Mouse (Mus musculus): ENCODE data around the gene Rpl23. TPM values are rescaled to one million over a fixed set of nuclear protein-coding genes. Genes with fewer than 3 reads are reported as not detected.

Gene Rpl23
- polyA plus RNA-seq, 1 experiment from 2014 or later = 409 TPM

DNA sequence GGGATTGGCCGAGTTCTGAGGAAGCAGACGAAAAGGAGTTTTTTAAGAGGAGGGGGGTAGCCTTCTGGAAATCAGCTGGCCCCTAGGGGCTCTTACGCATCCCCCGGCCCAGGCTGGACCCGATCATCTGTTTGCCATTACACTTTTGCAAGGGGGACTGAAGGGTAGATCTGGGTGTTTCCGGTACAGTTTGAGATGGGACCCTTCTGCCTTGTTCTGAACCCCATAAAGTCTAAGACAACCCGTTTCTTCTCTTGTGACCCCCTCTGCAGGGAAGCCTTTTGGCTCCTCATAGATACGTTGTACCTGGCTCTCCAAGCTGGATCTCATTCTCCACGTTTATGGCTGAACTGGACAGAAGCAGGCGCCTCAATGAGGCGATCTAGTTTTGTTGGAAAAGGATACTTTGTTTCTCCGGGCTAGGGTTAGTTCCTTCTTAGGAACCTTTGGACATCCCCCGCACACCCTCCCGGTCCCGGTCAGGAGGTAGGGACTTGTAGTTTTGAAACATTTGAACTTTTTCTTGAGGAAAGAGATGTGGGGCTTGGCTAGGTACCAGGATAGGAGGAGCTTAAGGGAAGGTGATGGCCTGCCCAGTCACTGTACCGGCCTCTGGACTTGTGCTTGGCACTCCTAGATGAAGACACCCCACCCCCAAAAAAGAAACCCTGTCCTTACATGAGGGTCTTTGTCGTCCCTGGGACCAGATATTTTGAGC, 18.6 kb upstream of the Rpl23 start:
- Histone ChIP-seq H3K36me3 (replicated peaks; ENCODE audit: insufficient read depth, low read length) (no peaks in the 10 kb centered on the region), H3K4me3 (ENCODE audit: low read depth, low read length) (peak overlapping the region; percentile 87), H3K9ac (replicated peaks) (peak overlapping the region; percentile 76), H3K9me3 (ENCODE audit: low read length) (no peaks in the 10 kb centered on the region), H3K4me1 (ENCODE audit: insufficient read depth) (peaks cover 38% of the 10 kb centered on the region), H3K27me3 (ENCODE audit: insufficient read depth, low read length) (no peaks in the 10 kb centered on the region), H3K27ac (ENCODE audit: low read depth) (peak overlapping the region; percentile 94), H3K4me2 (ENCODE audit: low read depth, low read length) (peak overlapping the region; percentile 95)
- DNase-seq = peak; percentile 32
- TF ChIP-seq CTCF (IDR thresholded peaks at IDR 0.05; ENCODE audit: low read depth) (no peak), EP300 (IDR thresholded peaks at IDR 0.05; ENCODE audit: low read depth) (no peak)
- 7% methylated on average over 17 of the region's 17 CpGs for WGBS (ENCODE audit: insufficient replicate concordance)
- ATAC-seq = no peak

- Histone ChIP-seq H3K4me1 (ENCODE audit: insufficient read depth) (peaks cover 31% of the 10 kb centered on the region), H3K36me3 (replicated peaks; ENCODE audit: insufficient read depth, low read length) (no peaks in the 10 kb centered on the region), H3K4me2 (ENCODE audit: low read depth, low read length) (peak overlapping the region; percentile 95), H3K27me3 (ENCODE audit: insufficient read depth, low read length) (no peaks in the 10 kb centered on the region), H3K9ac (replicated peaks) (peak overlapping the region; percentile 76), H3K27ac (ENCODE audit: low read depth) (peak overlapping the region; percentile 94), H3K9me3 (ENCODE audit: low read length) (no peaks in the 10 kb centered on the region), H3K4me3 (ENCODE audit: low read depth, low read length) (peak overlapping the region; percentile 87)
- WGBS (ENCODE audit: insufficient replicate concordance) = 5% methylated on average over 29 of the region's 43 CpGs
- TF ChIP-seq EP300 (IDR thresholded peaks at IDR 0.05; ENCODE audit: low read depth) = no peak; the same call in 1 of the 2 replicates
- no peak for TF ChIP-seq CTCF (IDR thresholded peaks at IDR 0.05; ENCODE audit: low read depth)
- ATAC-seq (peak; percentile 54), DNase-seq (peak; percentile 79)
Observed at GRCm38 (mm10) chr11:97799994-97800690, 17.9 kb upstream of the Rpl23 start.

GRCm38 (mm10) chr11:97799146-97799993, 17.1 kb upstream of the Rpl23 start:
- Histone ChIP-seq H3K27ac (ENCODE audit: low read depth) (peak overlapping the region; percentile 94), H3K4me3 (ENCODE audit: low read depth, low read length) (peak overlapping the region; percentile 87), H3K4me1 (ENCODE audit: insufficient read depth) (peaks cover 23% of the 10 kb centered on the region), H3K36me3 (replicated peaks; ENCODE audit: insufficient read depth, low read length) (no peaks in the 10 kb centered on the region), H3K9me3 (ENCODE audit: low read length) (no peaks in the 10 kb centered on the region), H3K9ac (replicated peaks) (peak overlapping the region; percentile 76), H3K4me2 (ENCODE audit: low read depth, low read length) (peak overlapping the region; percentile 95), H3K27me3 (ENCODE audit: insufficient read depth, low read length) (no peaks in the 10 kb centered on the region)
- no peak for TF ChIP-seq CTCF (IDR thresholded peaks at IDR 0.05; ENCODE audit: low read depth)
- no peak for TF ChIP-seq EP300 (IDR thresholded peaks at IDR 0.05; ENCODE audit: low read depth)
- DNase-seq = peak; percentile 85
- ATAC-seq = peak; percentile 71
- WGBS (ENCODE audit: insufficient replicate concordance) = under 1% methylated on average over 62 of the region's 71 CpGs

- Histone ChIP-seq H3K27ac (ENCODE audit: low read depth) (peak within 1 kb of the TSS; percentile 94), H3K36me3 (replicated peaks; ENCODE audit: insufficient read depth, low read length) (no peaks in the 10 kb centered on the region), H3K27me3 (ENCODE audit: insufficient read depth, low read length) (no peaks in the 10 kb centered on the region), H3K9me3 (ENCODE audit: low read length) (no peaks in the 10 kb centered on the region), H3K9ac (replicated peaks) (peak within 1 kb of the TSS; percentile 76), H3K4me3 (ENCODE audit: low read depth, low read length) (peak within 1 kb of the TSS; percentile 87), H3K4me2 (ENCODE audit: low read depth, low read length) (peak within 1 kb of the TSS; percentile 95), H3K4me1 (ENCODE audit: insufficient read depth) (peaks cover 17% of the 10 kb centered on the region)
- TF ChIP-seq EP300 (IDR thresholded peaks at IDR 0.05; ENCODE audit: low read depth) = no peak
- peak; percentile 87 for DNase-seq
- peak; percentile 47 for ATAC-seq
- WGBS (ENCODE audit: insufficient replicate concordance) = 1% methylated on average over 11 of the region's 11 CpGs
Observed at GRCm38 (mm10) chr11:97798782-97799145, 16.5 kb upstream of the Rpl23 start, which contains the start of gene Lasp1. Gene Lasp1 (plus strand): TSS chr11:97799000.

DNA sequence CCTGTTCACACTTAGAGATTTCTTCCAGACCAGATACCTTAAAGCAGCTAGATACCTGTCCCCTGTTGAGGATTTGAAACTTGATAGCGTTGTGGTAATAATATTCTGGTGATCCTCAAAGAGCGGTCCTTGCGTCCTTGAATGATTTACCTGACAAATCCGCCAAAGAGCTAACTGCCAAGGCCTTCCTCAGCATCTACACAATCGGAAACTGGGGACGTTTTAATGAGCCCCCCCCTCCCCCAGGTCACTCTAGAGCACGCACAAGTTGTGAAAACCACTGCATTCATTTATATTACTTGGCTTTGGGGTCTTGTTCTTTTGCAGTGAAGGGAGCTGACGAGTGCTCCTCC, 15.8 kb upstream of the Rpl23 start:
- H3K36me3 ChIP-seq (replicated peaks; ENCODE audit: insufficient read depth, low read length) = no peaks in the 10 kb centered on the region
- no peak overlapping the region for H3K27ac ChIP-seq (ENCODE audit: low read depth)
- no peaks in the 10 kb centered on the region for H3K9me3 ChIP-seq (ENCODE audit: low read length)
- ATAC-seq = no peak
- TF ChIP-seq EP300 (IDR thresholded peaks at IDR 0.05; ENCODE audit: low read depth) (no peak), CTCF (IDR thresholded peaks at IDR 0.05; ENCODE audit: low read depth) (no peak)
- H3K27me3 ChIP-seq (ENCODE audit: insufficient read depth, low read length) = no peaks in the 10 kb centered on the region
- no peak for DNase-seq
- no peak overlapping the region for H3K4me3 ChIP-seq (ENCODE audit: low read depth, low read length)
- H3K4me1 ChIP-seq (ENCODE audit: insufficient read depth) = peaks cover 15% of the 10 kb centered on the region
- 52% methylated on average over 8 of the region's 8 CpGs for WGBS (ENCODE audit: insufficient replicate concordance)
- no peak overlapping the region for H3K9ac ChIP-seq (replicated peaks)
- peak overlapping the region; percentile 95; the same call in 1 of the 2 replicates for H3K4me2 ChIP-seq (ENCODE audit: low read depth, low read length)

All from liver, postnatal 0 days (tissue).